Mouse (Mus musculus): ENCODE results near the gene Xpr1.

GRCm38 (mm10) chr1:155233378-155233777 is 183.8 kb downstream of the Xpr1 start:
- TF ChIP-seq CTCF (IDR thresholded peaks at IDR 0.05; ENCODE audit: low read depth, low read length) (no peak), POLR2AphosphoS5 (IDR thresholded peaks at IDR 0.05; ENCODE audit: insufficient replicate concordance, low read depth, low read length) (no peak), GATA1 (IDR thresholded peaks at IDR 0.05; ENCODE audit: borderline replicate concordance, low read length) (no peak)
